Mouse (Mus musculus) liver, embryonic 15.5 days (tissue): ENCODE data around the gene Ppil1. TPM values are rescaled to one million over a fixed set of nuclear protein-coding genes. Genes with fewer than 3 reads are reported as not detected.
A peak's percentile ranks its signal among the peaks of the same experiment; 100 is the strongest.

Experiments
- ATAC-seq: fragments of 200-750 bp; cut with Nextera tagmentation; 2 replicates; pipeline ENCODE4 v1.8.0; 2017; ENCODE audit warnings: moderate number of reproducible peaks, mild to moderate bottlenecking, moderate library complexity; ENCODE audit not compliant: insufficient read depth
- H3K27ac ChIP-seq: fragments of 300-500 bp; sonication (generic); replicated peaks from 2 replicates; pipeline ENCODE4 v1.5.1; 2015; ENCODE audit warnings: mild to moderate bottlenecking, inconsistent platforms
- H3K27me3 ChIP-seq: fragments of 300-500 bp; sonication (generic); 2 replicates; pipeline ENCODE4 v1.6.1; 2015; ENCODE audit warnings: mild to moderate bottlenecking, inconsistent platforms
- H3K36me3 ChIP-seq: fragments of 300-500 bp; sonication (generic); replicated peaks from 2 replicates; pipeline ENCODE4 v1.6.1; 2015; ENCODE audit warnings: moderate library complexity, mild to moderate bottlenecking, inconsistent platforms
- H3K4me1 ChIP-seq: fragments of 300-500 bp; sonication (generic); replicated peaks from 2 replicates; pipeline ENCODE4 v1.6.1; 2015; ENCODE audit warnings: inconsistent platforms
- H3K4me2 ChIP-seq: fragments of 300-500 bp; sonication (generic); 2 replicates; pipeline ENCODE4 v1.6.1; 2015; ENCODE audit warnings: moderate library complexity, mild to moderate bottlenecking, inconsistent platforms
- H3K4me3 ChIP-seq: fragments of 300-500 bp; sonication (generic); replicated peaks from 2 replicates; pipeline ENCODE4 v1.5.1; 2015; ENCODE audit warnings: mild to moderate bottlenecking, inconsistent platforms
- H3K9ac ChIP-seq: fragments of 300-500 bp; sonication (generic); 2 replicates; pipeline ENCODE4 v1.6.1; 2015; ENCODE audit warnings: moderate library complexity, mild to moderate bottlenecking, inconsistent platforms
- H3K9me3 ChIP-seq: fragments of 300-500 bp; sonication (generic); replicated peaks from 2 replicates; pipeline ENCODE4 v1.6.1; 2016; ENCODE audit warnings: inconsistent platforms
- WGBS: fragments of 180-500 bp; shearing (Covaris S2); methylation state at CpG from one replicate; pipeline ENCODE4 v1.1.7; 2015; ENCODE audit warnings: mixed read lengths; ENCODE audit not compliant: insufficient replicate concordance; 5-methylcytosine and 5-hydroxymethylcytosine counted together
- polyA plus RNA-seq: library from polyadenylated mRNA; unstranded; fragments of >200 nt; fragmentation: Nextera tagmentation; extraction: Ambion mirVana; gene quantifications from 2 replicates; pipeline ENCODE4 v1.2.1, GENCODE M21; 2015

Gene Ppil1
- polyA plus RNA-seq, 1 experiment from 2014 or later, result 86.2 TPM

DNA sequence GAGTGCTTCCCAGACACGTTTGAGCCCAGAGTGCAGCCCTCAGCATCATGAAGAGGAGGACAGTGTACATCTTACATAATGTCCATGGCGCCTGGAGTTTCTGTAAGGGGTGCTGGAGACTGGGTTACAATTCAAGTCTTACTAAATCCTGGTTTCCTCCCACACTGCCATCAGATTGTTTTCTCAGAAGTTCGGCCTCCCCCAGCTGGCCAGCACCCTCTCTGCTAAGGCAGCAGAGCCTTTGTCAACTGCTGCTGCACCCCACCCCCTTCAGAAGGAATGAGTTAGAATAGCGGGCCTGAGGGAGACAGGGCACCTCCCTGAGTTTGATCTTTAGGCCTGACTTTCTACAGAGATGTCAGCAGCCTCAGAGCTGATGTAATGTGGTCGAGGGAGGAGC lies 38.2 kb upstream of the Ppil1 start:
- peaks cover 43% of the 10 kb centered on the region for H3K36me3 ChIP-seq
- 52% methylated on average over 5 of the region's 5 CpGs for WGBS
- no peak overlapping the region for H3K4me3 ChIP-seq

DNA sequence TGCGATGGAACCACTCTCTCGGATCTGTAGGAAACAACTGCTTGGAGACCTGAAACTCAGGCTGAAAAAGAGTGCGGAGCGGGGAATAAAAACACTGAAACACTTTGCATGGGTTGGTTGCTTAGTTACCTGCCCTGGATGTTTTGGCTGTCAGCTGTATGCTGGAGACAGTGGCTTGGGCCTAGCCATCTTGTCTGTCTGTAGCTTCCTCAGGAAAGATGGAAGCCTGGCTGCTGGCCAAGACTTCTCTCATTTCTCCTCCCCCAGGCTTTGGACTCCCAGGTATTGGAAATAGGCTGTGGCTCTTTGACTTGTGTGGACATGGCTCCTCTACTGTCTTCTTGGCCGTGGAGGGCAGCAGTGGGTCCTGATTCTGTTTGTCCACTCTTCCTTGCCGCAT lies 37.4 kb upstream of the Ppil1 start:
- Histone ChIP-seq H3K9ac (no peak overlapping the region), H3K4me1 (peaks cover 34% of the 10 kb centered on the region)

More for the DNA sequence above, 38.2 kb upstream of the Ppil1 start:
- Histone ChIP-seq H3K9ac (no peak overlapping the region), H3K4me2 (no peak overlapping the region), H3K4me1 (peaks cover 33% of the 10 kb centered on the region), H3K9me3 (no peaks in the 10 kb centered on the region), H3K27ac (no peak overlapping the region), H3K27me3 (peaks cover 5% of the 10 kb centered on the region; the same call in 1 of the 2 replicates)
- ATAC-seq, result no peak

DNA sequence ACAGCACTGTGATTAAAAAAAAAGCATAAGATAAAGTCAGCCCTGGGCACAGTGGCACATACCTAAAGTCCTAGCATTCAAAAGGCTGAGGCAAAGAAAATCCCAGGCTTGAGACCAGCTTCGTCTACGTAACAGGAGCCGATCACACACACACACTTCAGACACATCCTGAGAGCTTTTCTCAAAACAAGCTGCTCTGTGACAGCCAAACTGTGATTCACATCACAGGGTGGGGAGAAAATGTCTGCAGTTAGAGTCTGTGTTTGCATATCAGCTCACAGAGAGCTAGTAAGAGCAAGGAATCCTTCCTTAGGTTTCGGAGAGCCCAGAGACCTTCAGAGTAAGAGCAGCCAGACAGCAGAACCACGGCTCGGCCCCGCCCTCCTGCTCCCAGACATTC lies 36.9 kb upstream of the Ppil1 start:
- peaks cover 34% of the 10 kb centered on the region for H3K4me1 ChIP-seq
- no peak for ATAC-seq
- H3K27me3 ChIP-seq, result peaks cover 5% of the 10 kb centered on the region; the same call in 1 of the 2 replicates
- H3K27ac ChIP-seq, result no peak overlapping the region
- no peaks in the 10 kb centered on the region for H3K9me3 ChIP-seq
- no peak overlapping the region for H3K9ac ChIP-seq
- peaks cover 43% of the 10 kb centered on the region for H3K36me3 ChIP-seq
- no peak overlapping the region for H3K4me2 ChIP-seq
- H3K4me3 ChIP-seq, result no peak overlapping the region
- WGBS, result 79% methylated on average over 7 of the region's 7 CpGs

More for the DNA sequence above, 37.4 kb upstream of the Ppil1 start:
- peaks cover 43% of the 10 kb centered on the region for H3K36me3 ChIP-seq
- WGBS, result 90% methylated on average over 6 of the region's 6 CpGs
- no peak overlapping the region for H3K4me2 ChIP-seq
- H3K27ac ChIP-seq, result no peak overlapping the region
- ATAC-seq, result no peak
- H3K4me3 ChIP-seq, result no peak overlapping the region
- peaks cover 5% of the 10 kb centered on the region; the same call in 1 of the 2 replicates for H3K27me3 ChIP-seq
- H3K9me3 ChIP-seq, result no peaks in the 10 kb centered on the region

DNA sequence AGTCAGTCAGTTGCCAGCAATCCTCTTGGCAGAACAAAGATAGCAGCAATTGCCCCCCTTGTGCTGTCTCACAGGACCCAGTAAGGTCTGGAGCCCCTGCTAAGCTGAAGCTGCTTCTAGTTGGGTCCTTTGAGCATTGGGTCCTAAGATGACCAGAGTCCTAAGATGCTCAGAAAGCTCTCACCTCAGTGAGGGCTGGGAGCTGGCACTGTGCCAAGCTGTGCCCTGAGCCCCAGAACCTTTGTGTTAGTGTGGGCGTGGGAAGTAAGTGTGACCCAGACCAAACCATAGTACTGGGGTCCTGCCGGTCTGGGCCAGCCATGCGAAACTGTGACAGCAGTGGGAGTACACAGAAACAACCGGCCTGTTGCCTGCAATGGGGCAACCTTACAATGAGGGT lies 35.3 kb upstream of the Ppil1 start:
- H3K9ac ChIP-seq, result no peak overlapping the region
- H3K36me3 ChIP-seq, result peaks cover 54% of the 10 kb centered on the region
- 79% methylated on average over 4 of the region's 4 CpGs for WGBS
- H3K9me3 ChIP-seq, result no peaks in the 10 kb centered on the region
- peaks cover 24% of the 10 kb centered on the region; the same call in 1 of the 2 replicates for H3K4me1 ChIP-seq
- H3K4me3 ChIP-seq, result no peak overlapping the region
- no peak overlapping the region for H3K27ac ChIP-seq
- no peak overlapping the region for H3K4me2 ChIP-seq
- ATAC-seq, result no peak
- H3K27me3 ChIP-seq, result no peaks in the 10 kb centered on the region

DNA sequence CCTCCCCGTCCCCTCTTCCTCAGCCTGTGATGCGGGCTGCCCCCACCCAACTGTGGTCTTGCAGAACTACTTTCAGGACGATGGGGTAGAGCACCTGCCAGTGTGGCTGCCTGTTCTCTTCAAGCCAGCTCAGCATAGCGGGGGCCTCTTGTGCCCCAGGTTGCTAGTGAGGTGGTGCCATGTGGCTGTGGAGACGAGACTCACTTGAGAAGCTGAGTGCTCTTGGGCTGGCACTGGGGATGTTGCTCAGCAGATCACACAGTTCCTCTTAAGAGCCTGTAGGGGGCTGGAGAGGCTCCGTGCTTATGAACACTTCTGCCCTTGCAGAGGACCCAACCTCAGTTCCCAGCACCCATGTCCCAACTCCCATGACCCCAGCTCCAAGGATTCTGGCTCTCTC lies 33.8 kb upstream of the Ppil1 start:
- peaks cover 59% of the 10 kb centered on the region for H3K36me3 ChIP-seq

DNA sequence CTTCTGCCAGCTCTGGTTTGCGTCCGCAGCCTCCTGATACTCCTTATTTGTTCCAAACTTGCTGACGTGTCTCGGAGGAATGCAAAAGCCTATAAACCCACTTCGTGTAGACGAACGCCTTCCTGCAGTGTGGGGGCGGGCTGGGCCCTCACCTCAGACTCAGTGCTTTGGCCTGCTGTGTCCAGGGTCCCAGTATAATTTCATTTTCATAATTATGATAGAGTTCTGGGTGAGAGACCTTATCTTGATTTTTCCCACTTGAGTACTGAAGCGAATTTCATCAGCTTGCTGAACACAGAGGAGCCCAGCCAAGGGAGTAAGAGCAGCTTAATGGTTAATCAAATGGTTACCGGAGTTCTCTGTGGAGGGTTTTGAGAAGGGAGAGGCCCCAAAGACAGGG lies 33.3 kb upstream of the Ppil1 start:
- Histone ChIP-seq H3K9ac (no peak overlapping the region), H3K27ac (no peak overlapping the region), H3K36me3 (peaks cover 54% of the 10 kb centered on the region), H3K4me2 (no peak overlapping the region), H3K4me1 (peaks cover 17% of the 10 kb centered on the region; the same call in 1 of the 2 replicates), H3K4me3 (no peak overlapping the region), H3K27me3 (no peaks in the 10 kb centered on the region), H3K9me3 (no peaks in the 10 kb centered on the region)
- WGBS, result 76% methylated on average over 10 of the region's 10 CpGs
- no peak for ATAC-seq

More for the DNA sequence above, 33.8 kb upstream of the Ppil1 start:
- 63% methylated on average over 6 of the region's 6 CpGs for WGBS
- no peaks in the 10 kb centered on the region for H3K27me3 ChIP-seq
- H3K9me3 ChIP-seq, result no peaks in the 10 kb centered on the region
- no peak overlapping the region for H3K9ac ChIP-seq
- H3K4me1 ChIP-seq, result peaks cover 17% of the 10 kb centered on the region; the same call in 1 of the 2 replicates
- ATAC-seq, result no peak
- no peak overlapping the region for H3K4me2 ChIP-seq
- H3K4me3 ChIP-seq, result no peak overlapping the region
- no peak overlapping the region for H3K27ac ChIP-seq

DNA sequence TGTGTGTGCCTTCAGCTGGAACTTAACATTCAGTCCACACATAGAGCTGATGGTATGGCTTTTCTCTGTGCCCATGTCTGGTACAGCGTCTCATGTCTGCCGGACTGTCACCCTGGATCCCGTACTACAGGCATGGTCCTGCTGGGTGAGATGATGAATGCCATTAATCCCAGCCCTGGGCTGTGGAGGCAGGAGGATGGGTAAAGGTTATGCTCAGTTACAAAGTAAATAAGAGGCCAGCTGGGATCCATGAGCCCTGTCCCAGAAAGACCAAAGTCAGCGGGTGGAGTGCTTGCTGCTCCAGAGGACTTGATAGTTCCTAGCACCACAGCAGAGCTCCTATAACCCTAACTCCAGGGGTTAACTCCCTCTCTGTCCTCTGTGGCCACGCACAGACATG lies 31.8 kb upstream of the Ppil1 start:
- peak; percentile 57 for ATAC-seq
- 69% methylated on average over 5 of the region's 5 CpGs for WGBS

DNA sequence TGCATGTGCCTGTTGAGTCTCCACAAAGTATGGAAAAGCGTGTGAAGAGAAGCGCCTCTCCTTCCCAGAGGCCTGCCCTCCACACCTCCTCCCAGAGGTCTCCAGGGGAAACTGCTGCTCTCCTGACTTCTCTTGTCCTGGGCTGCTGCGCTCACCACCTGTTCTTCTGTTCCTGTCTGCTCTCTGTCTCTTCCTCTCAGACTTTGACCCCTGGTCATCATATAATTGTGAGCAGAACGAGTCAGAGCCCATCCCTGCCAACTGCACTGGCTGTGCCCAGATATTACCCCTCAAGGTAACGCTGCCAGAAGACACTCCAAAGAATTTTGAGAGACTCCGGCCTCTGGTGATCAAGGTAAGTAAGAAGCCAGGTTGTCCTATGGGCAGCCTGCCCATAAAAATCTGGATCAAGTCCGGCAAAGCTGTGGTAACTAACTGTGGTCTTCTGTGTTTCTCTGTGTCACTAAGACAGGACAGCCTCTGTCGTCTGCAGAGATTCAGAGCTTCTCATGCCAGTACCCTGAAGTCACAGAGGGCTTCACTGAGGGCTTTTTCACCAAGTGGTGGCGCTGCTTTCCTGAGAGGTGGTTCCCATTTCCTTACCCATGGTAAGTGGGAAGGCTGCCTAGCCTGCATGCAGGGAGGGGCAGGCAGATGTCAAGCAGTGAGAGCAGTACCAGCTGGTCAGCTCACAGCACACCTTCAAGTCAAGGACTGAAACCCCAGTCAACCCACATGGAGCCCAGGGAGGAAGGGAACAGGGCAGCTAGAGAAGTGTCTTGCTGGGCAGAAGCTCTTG lies 30.0 kb upstream of the Ppil1 start:
- no peak overlapping the region for H3K27ac ChIP-seq
- H3K9ac ChIP-seq, result no peak overlapping the region
- no peaks in the 10 kb centered on the region for H3K9me3 ChIP-seq
- no peak overlapping the region for H3K4me3 ChIP-seq
- no peak overlapping the region for H3K4me2 ChIP-seq
- WGBS, result 73% methylated on average over 9 of the region's 9 CpGs
- peaks cover 37% of the 10 kb centered on the region for H3K36me3 ChIP-seq
- no peak for ATAC-seq
- H3K4me1 ChIP-seq, result peaks cover 17% of the 10 kb centered on the region; the same call in 1 of the 2 replicates
- H3K27me3 ChIP-seq, result no peaks in the 10 kb centered on the region

More for the DNA sequence above, 31.8 kb upstream of the Ppil1 start:
- Histone ChIP-seq H3K9me3 (no peaks in the 10 kb centered on the region), H3K27me3 (no peaks in the 10 kb centered on the region), H3K4me2 (no peak overlapping the region), H3K36me3 (peaks cover 44% of the 10 kb centered on the region), H3K27ac (peak overlapping the region; percentile 34), H3K4me3 (no peak overlapping the region), H3K9ac (no peak overlapping the region), H3K4me1 (peaks cover 17% of the 10 kb centered on the region; the same call in 1 of the 2 replicates)

DNA sequence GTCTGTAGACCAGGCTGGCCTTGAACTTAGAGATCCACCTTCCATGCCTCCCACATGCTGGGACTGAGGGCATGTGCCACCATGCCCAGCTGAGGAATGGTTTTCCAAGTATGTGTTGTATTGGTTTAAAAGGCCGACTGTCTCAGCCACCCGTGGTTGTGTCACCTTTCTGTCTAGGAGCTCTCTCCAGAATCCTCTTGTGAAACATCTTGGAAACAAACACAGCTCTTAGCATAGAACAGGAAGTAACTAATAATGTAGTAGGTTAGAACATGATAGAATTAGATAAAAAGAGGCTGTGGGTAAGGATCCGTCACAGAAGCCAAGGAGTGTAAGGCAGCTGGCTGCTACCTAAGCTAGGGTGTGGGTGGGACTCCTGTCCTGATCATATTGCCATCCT lies 29.0 kb upstream of the Ppil1 start:
- no peaks in the 10 kb centered on the region for H3K27me3 ChIP-seq
- 55% methylated on average over 3 of the region's 3 CpGs for WGBS
- no peak overlapping the region for H3K4me2 ChIP-seq
- H3K36me3 ChIP-seq, result peaks cover 28% of the 10 kb centered on the region
- H3K27ac ChIP-seq, result no peak overlapping the region
- no peaks in the 10 kb centered on the region for H3K9me3 ChIP-seq
- H3K9ac ChIP-seq, result no peak overlapping the region
- H3K4me3 ChIP-seq, result no peak overlapping the region
- peaks cover 17% of the 10 kb centered on the region; the same call in 1 of the 2 replicates for H3K4me1 ChIP-seq
- ATAC-seq, result no peak

DNA sequence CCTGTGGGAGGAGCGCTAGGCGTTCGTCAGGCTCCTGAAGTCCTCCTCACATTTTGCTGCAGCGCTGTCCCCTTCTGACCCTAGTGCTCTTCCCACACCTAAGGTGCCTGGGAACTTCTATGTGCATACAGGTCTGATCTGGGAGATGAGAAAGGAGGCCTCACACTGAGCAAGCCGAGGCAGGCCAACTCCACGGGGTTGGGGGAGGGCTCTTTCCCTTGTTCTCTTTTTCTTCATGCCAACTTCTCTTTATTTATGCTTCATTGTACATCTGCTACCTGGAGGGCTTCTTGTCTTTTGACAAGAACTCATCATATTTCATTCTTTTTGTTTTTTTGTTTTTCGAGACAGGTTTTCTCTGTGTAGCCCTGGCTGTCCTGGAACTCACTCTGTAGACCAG lies 27.8 kb upstream of the Ppil1 start:
- no peaks in the 10 kb centered on the region for H3K27me3 ChIP-seq
- no peak for ATAC-seq
- 68% methylated on average over 7 of the region's 7 CpGs for WGBS

DNA sequence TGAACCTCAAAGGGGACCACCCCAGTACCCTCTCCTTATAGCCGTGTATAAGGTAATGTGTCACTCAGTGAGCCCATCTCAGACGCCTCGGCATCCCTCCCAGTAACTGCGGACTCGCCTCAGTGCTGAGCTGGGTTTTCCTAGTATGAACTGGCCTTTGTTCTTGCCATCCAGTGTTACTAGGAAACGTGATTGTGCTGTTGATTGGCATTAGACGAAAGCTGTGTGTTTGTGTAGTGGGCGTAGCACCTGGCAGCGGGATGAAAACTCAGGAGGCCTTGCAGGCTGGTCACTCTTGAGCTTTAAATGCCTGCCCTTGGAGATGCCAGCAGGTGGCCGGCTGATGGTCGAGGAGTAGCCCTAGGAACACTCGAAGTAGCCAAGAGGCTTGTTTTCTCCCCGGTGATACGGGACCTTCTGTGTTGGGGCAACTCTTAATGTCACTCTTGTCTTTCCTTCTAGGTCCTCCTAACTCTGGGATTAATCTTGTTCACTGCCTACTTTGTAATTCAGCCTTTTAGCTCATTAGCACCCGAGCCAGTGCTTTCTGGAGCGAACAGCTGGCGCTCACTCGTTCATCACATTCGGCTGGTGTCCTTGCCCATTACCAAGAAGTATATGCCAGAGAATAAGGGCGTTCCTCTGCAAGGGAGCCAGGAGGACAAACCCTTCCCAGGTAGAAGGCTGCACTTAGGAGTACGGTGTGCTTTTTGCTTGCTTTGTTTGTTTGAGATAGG lies 18.4 kb upstream of the Ppil1 start:
- 79% methylated on average over 21 of the region's 21 CpGs for WGBS
- no peaks in the 10 kb centered on the region for H3K9me3 ChIP-seq
- no peak overlapping the region for H3K4me2 ChIP-seq
- H3K27ac ChIP-seq, result no peak overlapping the region
- no peak overlapping the region for H3K9ac ChIP-seq
- H3K36me3 ChIP-seq, result peaks cover 78% of the 10 kb centered on the region
- no peak for ATAC-seq
- H3K27me3 ChIP-seq, result no peaks in the 10 kb centered on the region
- H3K4me1 ChIP-seq, result peaks cover 6% of the 10 kb centered on the region; the same call in 1 of the 2 replicates
- no peak overlapping the region for H3K4me3 ChIP-seq

More for the DNA sequence above, 27.8 kb upstream of the Ppil1 start:
- Histone ChIP-seq H3K9me3 (no peaks in the 10 kb centered on the region), H3K36me3 (peaks cover 36% of the 10 kb centered on the region), H3K4me2 (no peak overlapping the region), H3K27ac (no peak overlapping the region), H3K9ac (no peak overlapping the region), H3K4me3 (no peak overlapping the region), H3K4me1 (peaks cover 9% of the 10 kb centered on the region; the same call in 1 of the 2 replicates)
